Mouse (Mus musculus): ENCODE results near the gene Cyfip2.

- no peak for TF ChIP-seq CTCF (IDR thresholded peaks at IDR 0.05; ENCODE audit: low read depth)
- peak; percentile 36; the same call in 1 of the 2 replicates for TF ChIP-seq EP300 (IDR thresholded peaks at IDR 0.05; ENCODE audit: low read depth)
Observed at GRCm38 (mm10) chr11:46304864-46305710, 7.6 kb downstream of the Cyfip2 start.

Data from liver, postnatal 0 days (tissue).